Mouse (Mus musculus): ENCODE results near the gene Dnaja2. TPM values are rescaled to one million over a fixed set of nuclear protein-coding genes. Genes with fewer than 3 reads are reported as not detected.

Gene Dnaja2
- total and polyA plus RNA-seq, 3 experiments: 150 to 471 (median 227) TPM

- in situ Hi-C loops (cut with MboI; ENCODE audit: low pct_ligation_motif_present, low pct_unique_long_range_greater_than_20kb, low sequenced_read_pairs) (no loop called here), dilution Hi-C loops (cut with MboI; ENCODE audit: extremely low pct_ligation_motif_present, extremely low pct_unique_long_range_greater_than_20kb, low sequenced_read_pairs) (no loop called here)
- Histone ChIP-seq H3K27ac (ENCODE audit: insufficient read depth, low read depth) (no peak overlapping the region), H3K9me3 (replicated peaks; ENCODE audit: low read length) (peaks cover 3% of the 10 kb centered on the region), H3K4me3 (replicated peaks in 1 of 3; ENCODE audit: low read depth in 2 of 3, low read length in 2 of 3, poor library complexity in 1 of 3) (no peak overlapping the region), H3K27me3 (replicated peaks) (no peaks in the 10 kb centered on the region), H3K4me1 (ENCODE audit: control insufficient read depth in 1 of 2, insufficient read depth in 2 of 2) (peaks cover 2 to 7% of the 10 kb centered on the region in 2 experiments; a peak in 2 of 4 replicates), H3K9ac (ENCODE audit: insufficient read depth, low read depth) (no peak overlapping the region), H3K4me2 (ENCODE audit: insufficient read depth, low read depth, poor library complexity, severe bottlenecking) (no peak overlapping the region), H3K36me3 (replicated peaks in 1 of 2; ENCODE audit: control insufficient read depth in 1 of 2, insufficient read depth in 1 of 2, low read length in 1 of 2) (no peaks in the 10 kb centered on the region), H3K79me2 (replicated peaks; ENCODE audit: control insufficient read depth, extremely low read depth, insufficient read depth, poor library complexity, severe bottlenecking) (no peaks in the 10 kb centered on the region)
- DNase-seq (ENCODE audit: extremely low read depth): no peak
- no peak for TF ChIP-seq HCFC1 (IDR thresholded peaks at IDR 0.05; ENCODE audit: low read depth, low read length)
- no peak for TF ChIP-seq NELFE (IDR thresholded peaks at IDR 0.05; ENCODE audit: low read depth, low read length)
- TF ChIP-seq MAX (IDR thresholded peaks at IDR 0.05; ENCODE audit: low read length): no peak
- no peak for TF ChIP-seq PAX5 (IDR thresholded peaks at IDR 0.05; ENCODE audit: low read length)
- TF ChIP-seq ZMIZ1 (IDR thresholded peaks at IDR 0.05; ENCODE audit: low read depth, low read length): no peak
- no peak for TF ChIP-seq IRF4 (IDR thresholded peaks at IDR 0.05; ENCODE audit: low read depth, low read length)
- no peak for TF ChIP-seq GABPA (IDR thresholded peaks at IDR 0.05; ENCODE audit: insufficient replicate concordance, low read depth, low read length)
- TF ChIP-seq CHD2 (IDR thresholded peaks at IDR 0.05; ENCODE audit: low read length): no peak
- no peak for TF ChIP-seq POLR2AphosphoS2 (IDR thresholded peaks at IDR 0.05; ENCODE audit: low read depth, low read length)
- TF ChIP-seq JUND (conservative IDR thresholded peaks at IDR 0.05; ENCODE audit: low read depth, low read length): no peak
- no peak for TF ChIP-seq MYC (IDR thresholded peaks at IDR 0.05; ENCODE audit: low read depth, low read length)
- no peak for TF ChIP-seq EP300 (IDR thresholded peaks at IDR 0.05; ENCODE audit: low read length)
- no peak for TF ChIP-seq KAT2A (IDR thresholded peaks at IDR 0.05; ENCODE audit: insufficient replicate concordance, low read length)
- TF ChIP-seq ETS1 (conservative IDR thresholded peaks at IDR 0.05; ENCODE audit: low read depth, low read length): no peak
- no peak for TF ChIP-seq CTCF (conservative IDR thresholded peaks at IDR 0.05 in 1 of 2, IDR thresholded peaks at IDR 0.05 in 1 of 2; ENCODE audit: low read depth in 2 of 2, low read length in 2 of 2)
- TF ChIP-seq NRF1 (IDR thresholded peaks at IDR 0.05; ENCODE audit: low read depth, low read length): no peak
- no peak for TF ChIP-seq POLR2A (IDR thresholded peaks at IDR 0.05; ENCODE audit: low read depth, low read length)
- no peak for TF ChIP-seq ZC3H11A (IDR thresholded peaks at IDR 0.05; ENCODE audit: low read depth, low read length)
Observed at GRCm38 (mm10) chr8:85487906-85488620, 67.1 kb downstream of the Dnaja2 start.

Other genes starting within 250 kb of the Dnaja2 start
- 0.04 and 0.08 TPM in 2 replicates for gene Mylk3, start 169.0 kb downstream of the Dnaja2 start, total RNA-seq (2012; rRNA removed)
- 0.07 TPM in 2 replicates for gene Mylk3, start 169.0 kb downstream of the Dnaja2 start, total RNA-seq (2014; rRNA removed)
- not detected in 2 replicates for gene Mylk3, start 169.0 kb downstream of the Dnaja2 start, polyA plus RNA-seq (2012; ENCODE audit: insufficient read length, low read depth)
- gene 4921524J17Rik, start 122.5 kb downstream of the Dnaja2 start, total RNA-seq (2012; rRNA removed): 10.2 and 10.3 TPM in 2 replicates
- 25.1 and 25.2 TPM in 2 replicates for gene 4921524J17Rik, start 122.5 kb downstream of the Dnaja2 start, total RNA-seq (2014; rRNA removed)
- gene 4921524J17Rik, start 122.5 kb downstream of the Dnaja2 start, polyA plus RNA-seq (2012; ENCODE audit: insufficient read length, low read depth): 28.8 and 36.5 TPM in 2 replicates
- gene Gpt2, start 62.8 kb downstream of the Dnaja2 start, total RNA-seq (2012; rRNA removed): 24.8 and 50.0 TPM in 2 replicates
- gene Gpt2, start 62.8 kb downstream of the Dnaja2 start, total RNA-seq (2014; rRNA removed): 37.8 and 39.8 TPM in 2 replicates
- 29.7 and 37.2 TPM in 2 replicates for gene Gpt2, start 62.8 kb downstream of the Dnaja2 start, polyA plus RNA-seq (2012; ENCODE audit: insufficient read length, low read depth)
- not detected in 2 replicates for gene Neto2, start 145.6 kb upstream of the Dnaja2 start, total RNA-seq (2012; rRNA removed)
- not detected in 2 replicates for gene Neto2, start 145.6 kb upstream of the Dnaja2 start, total RNA-seq (2014; rRNA removed)
- 0.10 TPM in 1 of 2 replicates, not detected in the other for gene Neto2, start 145.6 kb upstream of the Dnaja2 start, polyA plus RNA-seq (2012; ENCODE audit: insufficient read length, low read depth)